Mouse (Mus musculus) stomach, embryonic 14.5 days (tissue): Measurements from ENCODE around the gene Vmn1r16. TPM values are rescaled to one million over a fixed set of nuclear protein-coding genes. Genes with fewer than 3 reads are reported as not detected.
"Not testable (repeated sequence)": the region's sequence is repeated elsewhere in the genome, so short reads cannot be mapped to it uniquely, and the experiment has no call there.

Source experiments
- ATAC-seq: fragments of 200-750 bp; cut with Nextera tagmentation; 2 replicates; pipeline ENCODE4 v1.8.0; 2017; ENCODE audit warnings: low read depth, moderate TSS enrichment; ENCODE audit not compliant: insufficient number of reproducible peaks, insufficient read depth, low FRiP score
- H3K27ac ChIP-seq: fragments of 300-500 bp; sonication (generic); 2 replicates; pipeline ENCODE4 v1.5.1; 2014; ENCODE audit warnings: mild to moderate bottlenecking, low read length, moderate library complexity, mixed read lengths
- H3K27me3 ChIP-seq: fragments of 300-500 bp; sonication (generic); 2 replicates; pipeline ENCODE4 v1.6.1; 2014; ENCODE audit warnings: low read length, control low read depth, mixed read lengths; ENCODE audit not compliant: control insufficient read depth, insufficient read depth
- H3K36me3 ChIP-seq: fragments of 300-500 bp; sonication (generic); 2 replicates; pipeline ENCODE4 v1.6.1; 2014; ENCODE audit warnings: mild to moderate bottlenecking, control low read depth, low read length, moderate library complexity, mixed read lengths; ENCODE audit not compliant: control insufficient read depth, insufficient read depth
- H3K4me1 ChIP-seq: fragments of 300-500 bp; sonication (generic); 2 replicates; pipeline ENCODE4 v1.6.1; 2014; ENCODE audit warnings: low read length, control low read depth, mixed read lengths; ENCODE audit not compliant: control insufficient read depth, insufficient read depth
- H3K4me2 ChIP-seq: fragments of 300-500 bp; sonication (generic); replicated peaks from 2 replicates; pipeline ENCODE4 v1.6.1; 2014; ENCODE audit warnings: low read depth, low read length, control low read depth
- H3K4me3 ChIP-seq: fragments of 300-500 bp; sonication (generic); 2 replicates; pipeline ENCODE4 v1.5.1; 2014; ENCODE audit warnings: low read depth, low read length, control low read depth
- H3K9ac ChIP-seq: fragments of 300-500 bp; sonication (generic); replicated peaks from 2 replicates; pipeline ENCODE4 v1.6.1; 2014; ENCODE audit warnings: low read depth, mild to moderate bottlenecking, control low read depth, low read length, moderate library complexity, mixed read lengths
- H3K9me3 ChIP-seq: fragments of 300-500 bp; sonication (generic); 2 replicates; pipeline ENCODE4 v1.6.1; 2016; ENCODE audit warnings: low read depth, low read length, control low read depth; ENCODE audit not compliant: control insufficient read depth
- WGBS: fragments of 180-500 bp; shearing (Covaris S2); extraction: QIAGEN DNeasy Blood & Tissue Kit; methylation state at CpG from one replicate; pipeline ENCODE4 v1.1.7; 2014; 5-methylcytosine and 5-hydroxymethylcytosine counted together
- polyA plus RNA-seq: library from polyadenylated mRNA; unstranded; fragments of >200 nt; fragmentation: Nextera tagmentation; extraction: Ambion mirVana; gene quantifications from 2 replicates; pipeline ENCODE4 v1.2.1, GENCODE M21; 2014

Vmn1r16 gene
- polyA plus RNA-seq: not detected in 2 replicates

GRCm38 (mm10) chr6:57329394-57329793 lies at the start of gene Vmn1r16:
Vmn1r16 (minus strand) TSS chr6:57329494.
- H3K4me1 ChIP-seq: no peaks in the 10 kb centered on the region
- H3K36me3 ChIP-seq: no peaks in the 10 kb centered on the region
- no peak for ATAC-seq
- H3K4me3 ChIP-seq: no peak within 1 kb of the TSS
- H3K27me3 ChIP-seq: no peaks in the 10 kb centered on the region
- H3K9me3 ChIP-seq: no peaks in the 10 kb centered on the region
- H3K27ac ChIP-seq: no peak within 1 kb of the TSS
- 68% methylated on average over 3 of the region's 3 CpGs for WGBS
- no peak within 1 kb of the TSS for H3K4me2 ChIP-seq
- no peak within 1 kb of the TSS for H3K9ac ChIP-seq

- H3K27ac ChIP-seq: no peak overlapping the region
- 74% methylated on average over 1 of the region's 1 CpGs for WGBS
- H3K4me3 ChIP-seq: no peak overlapping the region
- H3K27me3 ChIP-seq: no peaks in the 10 kb centered on the region
- no peak overlapping the region for H3K4me2 ChIP-seq
- H3K9me3 ChIP-seq: no peaks in the 10 kb centered on the region
- H3K36me3 ChIP-seq: no peaks in the 10 kb centered on the region
- H3K9ac ChIP-seq: no peak overlapping the region
- no peaks in the 10 kb centered on the region for H3K4me1 ChIP-seq
- no peak for ATAC-seq
Observed at GRCm38 (mm10) chr6:57367496-57367895, 38.2 kb upstream of the Vmn1r16 start.

- not testable (repeated sequence) for ATAC-seq, H3K27me3 ChIP-seq, H3K4me1 ChIP-seq, H3K27ac ChIP-seq, H3K9ac ChIP-seq, H3K36me3 ChIP-seq, H3K9me3 ChIP-seq, H3K4me3 ChIP-seq, H3K4me2 ChIP-seq
- 93% methylated on average over 1 of the region's 1 CpGs for WGBS
Observed at GRCm38 (mm10) chr6:57365866-57366265, 36.6 kb upstream of the Vmn1r16 start.

DNA sequence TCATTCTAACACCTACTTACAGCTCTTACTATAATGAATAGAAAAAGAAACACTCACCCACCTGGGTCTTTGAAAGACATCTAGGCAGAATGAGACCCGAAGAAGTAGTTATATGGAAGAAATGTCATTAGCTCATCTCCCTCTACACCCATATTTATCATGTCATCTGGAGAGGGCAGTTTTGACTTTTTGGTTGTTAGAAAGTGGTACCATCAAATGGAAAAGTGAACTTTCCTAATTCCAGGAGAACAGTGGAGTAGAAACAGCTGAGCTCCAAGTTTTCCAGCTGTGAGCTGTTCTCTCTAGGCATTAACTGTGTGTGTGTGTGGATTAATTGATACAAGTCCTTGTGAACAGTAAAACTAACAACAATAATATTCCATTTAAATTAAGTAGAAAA lies 34.3 kb upstream of the Vmn1r16 start, which contains the start of gene Vmn1r17:
TSS of gene Vmn1r17 (minus strand) at position 101 of the 400 bp plus-strand sequence.
- Histone ChIP-seq H3K9me3 (no peaks in the 10 kb centered on the region), H3K4me2 (no peak within 1 kb of the TSS), H3K9ac (no peak within 1 kb of the TSS), H3K4me1 (no peaks in the 10 kb centered on the region), H3K36me3 (no peaks in the 10 kb centered on the region), H3K4me3 (no peak within 1 kb of the TSS), H3K27me3 (no peaks in the 10 kb centered on the region), H3K27ac (no peak within 1 kb of the TSS)
- ATAC-seq: no peak
- 93% methylated on average over 1 of the region's 1 CpGs for WGBS

DNA sequence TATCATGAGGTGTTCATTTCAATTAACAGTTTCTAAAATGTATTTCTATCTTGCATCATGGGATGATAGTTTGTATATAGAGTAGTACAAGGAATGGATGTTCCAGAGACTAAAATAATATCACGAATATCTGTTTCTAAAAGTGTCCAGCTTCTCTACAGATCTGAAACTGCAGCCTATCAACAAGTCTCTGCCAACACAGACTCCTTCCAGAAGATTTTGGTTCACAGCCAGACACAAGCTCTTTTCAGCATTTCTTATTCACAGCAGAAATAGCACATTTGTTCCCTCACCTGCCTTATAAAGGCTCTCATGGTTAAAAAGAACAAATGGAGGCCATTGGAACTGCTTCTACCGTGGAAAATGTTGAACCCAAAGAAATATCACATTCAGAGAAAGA lies 27.6 kb upstream of the Vmn1r16 start:
- Histone ChIP-seq H3K9me3 (no peaks in the 10 kb centered on the region), H3K27ac (no peak overlapping the region), H3K4me1 (no peaks in the 10 kb centered on the region), H3K9ac (no peak overlapping the region), H3K27me3 (no peaks in the 10 kb centered on the region), H3K4me2 (no peak overlapping the region), H3K4me3 (no peak overlapping the region), H3K36me3 (no peaks in the 10 kb centered on the region)
- ATAC-seq: no peak
- whole genome bisulfite sequencing: 63% methylated on average over 2 of the region's 2 CpGs

DNA sequence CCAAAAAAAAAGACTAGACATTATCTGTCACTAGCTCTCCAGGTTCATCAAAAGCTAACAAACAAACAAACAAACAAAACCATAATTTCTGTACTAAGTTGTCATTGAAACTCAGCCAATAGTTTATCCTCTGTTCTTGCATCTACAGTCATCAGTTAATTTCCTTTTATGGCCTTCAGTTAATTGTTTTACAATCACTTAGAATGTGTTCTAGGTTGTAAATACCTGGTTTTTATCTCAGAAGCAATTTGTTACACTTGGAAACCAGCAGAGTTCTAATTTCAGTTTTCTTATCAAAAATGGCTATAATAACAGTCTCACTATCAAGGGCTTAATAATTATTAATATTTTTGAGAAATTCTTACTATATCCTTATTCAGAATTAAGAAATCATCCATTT lies 3.1 kb downstream of the Vmn1r16 start:
- Histone ChIP-seq H3K4me3 (no peak overlapping the region), H3K4me1 (no peaks in the 10 kb centered on the region), H3K4me2 (no peak overlapping the region), H3K27ac (no peak overlapping the region), H3K9me3 (no peaks in the 10 kb centered on the region), H3K36me3 (no peaks in the 10 kb centered on the region), H3K9ac (no peak overlapping the region), H3K27me3 (no peaks in the 10 kb centered on the region)
- no peak for ATAC-seq

- Histone ChIP-seq H3K4me3 (no peak overlapping the region), H3K36me3 (no peaks in the 10 kb centered on the region), H3K27ac (no peak overlapping the region), H3K4me2 (no peak overlapping the region), H3K9ac (no peak overlapping the region), H3K27me3 (no peaks in the 10 kb centered on the region), H3K4me1 (no peaks in the 10 kb centered on the region), H3K9me3 (no peaks in the 10 kb centered on the region)
- no peak for ATAC-seq
Observed at GRCm38 (mm10) chr6:57278952-57279351, 50.3 kb downstream of the Vmn1r16 start.

DNA sequence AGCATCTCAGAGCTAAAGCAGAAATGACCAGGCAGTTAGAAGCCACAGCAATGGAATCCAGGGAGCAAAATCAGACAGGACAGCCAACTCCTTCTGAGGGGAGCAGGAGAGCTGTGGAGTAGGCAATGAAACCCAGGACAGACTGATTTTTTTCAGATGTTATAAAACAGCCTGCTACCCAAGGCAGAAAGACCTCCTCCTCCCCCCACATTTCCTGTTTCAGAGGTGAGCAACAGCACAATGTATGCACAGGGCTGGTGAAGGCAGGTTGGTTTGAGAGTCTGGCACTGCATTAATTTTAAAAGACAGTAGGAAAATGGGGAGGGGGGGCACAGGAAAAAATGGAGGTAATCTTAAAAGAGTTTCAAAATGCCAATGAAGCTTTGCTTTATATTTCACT lies 56.8 kb downstream of the Vmn1r16 start:
- no peaks in the 10 kb centered on the region for H3K36me3 ChIP-seq
- no peaks in the 10 kb centered on the region for H3K27me3 ChIP-seq
- no peak for ATAC-seq
- no peak overlapping the region for H3K4me3 ChIP-seq
- no peaks in the 10 kb centered on the region for H3K9me3 ChIP-seq
- no peak overlapping the region for H3K27ac ChIP-seq
- H3K9ac ChIP-seq: no peak overlapping the region
- H3K4me1 ChIP-seq: no peaks in the 10 kb centered on the region
- no peak overlapping the region for H3K4me2 ChIP-seq

- H3K9me3 ChIP-seq: no peaks in the 10 kb centered on the region
- H3K27ac ChIP-seq: no peak overlapping the region
- 67% methylated on average over 3 of the region's 3 CpGs for WGBS
- H3K4me2 ChIP-seq: no peak overlapping the region
- H3K36me3 ChIP-seq: no peaks in the 10 kb centered on the region
- H3K4me1 ChIP-seq: no peaks in the 10 kb centered on the region
- no peak overlapping the region for H3K4me3 ChIP-seq
- ATAC-seq: no peak
- no peaks in the 10 kb centered on the region for H3K27me3 ChIP-seq
- H3K9ac ChIP-seq: no peak overlapping the region
Observed at GRCm38 (mm10) chr6:57271881-57272280, 57.4 kb downstream of the Vmn1r16 start.
